Mouse (Mus musculus) midbrain, embryonic 10.5 days (tissue): Measurements from ENCODE around the gene Gpx2. TPM values are rescaled to one million over a fixed set of nuclear protein-coding genes. Genes with fewer than 3 reads are reported as not detected.

ENCODE experiments used
- DNase-seq: peaks from one replicate; pipeline ENCODE4 v3.0.0-alpha.2; 2017; ENCODE audit warnings: low spot score
- H3K27ac ChIP-seq: fragments of 300-500 bp; sonication (generic); replicated peaks from 2 replicates; pipeline ENCODE4 v1.5.1; 2016; ENCODE audit warnings: mild to moderate bottlenecking
- H3K27me3 ChIP-seq: fragments of 300-500 bp; sonication (generic); 2 replicates; pipeline ENCODE4 v1.6.1; 2016; ENCODE audit warnings: low read depth, mild to moderate bottlenecking; ENCODE audit not compliant: poor library complexity, severe bottlenecking
- H3K36me3 ChIP-seq: fragments of 300-500 bp; sonication (generic); 2 replicates; pipeline ENCODE4 v1.6.1; 2016; ENCODE audit warnings: mild to moderate bottlenecking, moderate library complexity
- H3K4me1 ChIP-seq: fragments of 300-500 bp; sonication (generic); 2 replicates; pipeline ENCODE4 v1.6.1; 2016
- H3K4me3 ChIP-seq: fragments of 300-500 bp; sonication (generic); 2 replicates; pipeline ENCODE4 v1.5.1; 2016; ENCODE audit warnings: mild to moderate bottlenecking, moderate library complexity
- H3K9me3 ChIP-seq: fragments of 300-500 bp; sonication (generic); replicated peaks from 2 replicates; pipeline ENCODE4 v1.6.1; 2016; ENCODE audit warnings: mild to moderate bottlenecking
- WGBS: fragments of 180-500 bp; shearing (Covaris S2); methylation state at CpG from one replicate; pipeline ENCODE4 v1.1.7; 2016; 5-methylcytosine and 5-hydroxymethylcytosine counted together
- polyA plus RNA-seq: library from polyadenylated mRNA; unstranded; fragments of >200 nt; fragmentation: Nextera tagmentation; extraction: Ambion mirVana; gene quantifications from 2 replicates; pipeline ENCODE4 v1.2.1, GENCODE M21; 2016

Gene Gpx2
- polyA plus RNA-seq: not detected in 2 replicates

DNA sequence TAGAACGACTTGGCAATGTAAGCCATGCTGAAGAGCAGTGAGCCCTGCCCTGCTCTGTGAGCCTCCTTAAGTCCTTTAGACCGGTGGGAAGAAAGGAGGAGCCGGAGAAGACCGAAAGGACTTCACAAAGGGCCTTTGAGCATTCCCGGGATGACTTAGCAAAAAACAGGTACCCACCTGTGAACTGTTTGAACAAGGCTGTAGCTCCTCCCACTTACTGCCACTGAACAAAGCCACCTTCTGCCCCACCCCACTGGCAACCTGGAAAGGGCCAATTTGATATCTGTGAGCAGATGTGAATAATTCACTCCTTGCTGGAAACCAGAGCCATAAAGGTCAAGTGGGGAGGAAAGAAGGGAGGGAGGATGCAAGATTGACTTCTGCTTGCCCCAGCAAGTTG, at the start of gene Gpx2:
Gene Gpx2, minus strand, starts transcription at position 205 of the 400 bp plus-strand sequence.
- Histone ChIP-seq H3K27ac (no peak within 1 kb of the TSS), H3K4me3 (no peak within 1 kb of the TSS), H3K4me1 (peaks cover 22% of the 10 kb centered on the region), H3K27me3 (no peaks in the 10 kb centered on the region; the same call in 1 of the 2 replicates), H3K36me3 (no peaks in the 10 kb centered on the region), H3K9me3 (no peaks in the 10 kb centered on the region)
- no peak for DNase-seq
- WGBS: 84% methylated on average over 5 of the region's 5 CpGs

DNA sequence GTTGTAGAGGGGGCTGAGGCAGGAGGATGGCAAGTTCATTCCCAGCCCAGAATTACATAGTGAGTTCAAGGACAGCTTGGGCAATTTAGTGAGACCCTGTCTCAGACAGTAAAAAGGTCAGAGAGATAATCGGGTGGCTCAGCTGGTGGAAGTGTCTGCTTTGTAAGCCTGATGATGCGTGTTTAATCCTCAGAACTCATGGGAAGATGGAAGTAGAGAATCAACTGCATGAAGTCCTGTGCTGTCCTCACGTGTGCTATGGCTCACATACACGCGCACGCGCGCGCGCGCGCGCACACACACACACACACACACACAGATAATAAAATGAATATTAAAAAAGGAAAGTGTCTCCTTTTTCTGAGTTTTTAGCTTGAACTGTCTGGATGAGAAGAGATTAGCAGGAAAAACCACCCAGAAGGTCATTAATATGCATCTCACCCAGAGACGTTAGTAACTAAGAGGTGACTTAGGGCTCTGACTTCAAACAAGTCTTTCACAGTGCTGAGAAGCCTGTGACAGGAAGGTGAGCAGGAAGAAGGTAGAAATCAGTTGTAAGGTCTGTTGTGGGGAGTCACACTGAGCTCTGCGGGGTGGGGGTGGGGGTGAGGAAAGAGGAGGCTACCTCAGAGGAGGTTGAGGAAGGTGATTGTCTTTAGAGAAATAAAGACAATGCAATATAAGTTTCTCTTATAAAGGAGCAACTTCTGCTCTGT, 49.1 kb upstream of the Gpx2 start:
- no peaks in the 10 kb centered on the region for H3K27me3 ChIP-seq
- no peak for DNase-seq
- no peak overlapping the region for H3K27ac ChIP-seq
- no peaks in the 10 kb centered on the region for H3K4me1 ChIP-seq
- no peak overlapping the region for H3K4me3 ChIP-seq
- 0 out of 2 replicates have a peak, but pooled peaks cover 4% of the 10 kb centered on the region for H3K36me3 ChIP-seq
- WGBS: 90% methylated on average over 15 of the region's 15 CpGs
- no peaks in the 10 kb centered on the region for H3K9me3 ChIP-seq

DNA sequence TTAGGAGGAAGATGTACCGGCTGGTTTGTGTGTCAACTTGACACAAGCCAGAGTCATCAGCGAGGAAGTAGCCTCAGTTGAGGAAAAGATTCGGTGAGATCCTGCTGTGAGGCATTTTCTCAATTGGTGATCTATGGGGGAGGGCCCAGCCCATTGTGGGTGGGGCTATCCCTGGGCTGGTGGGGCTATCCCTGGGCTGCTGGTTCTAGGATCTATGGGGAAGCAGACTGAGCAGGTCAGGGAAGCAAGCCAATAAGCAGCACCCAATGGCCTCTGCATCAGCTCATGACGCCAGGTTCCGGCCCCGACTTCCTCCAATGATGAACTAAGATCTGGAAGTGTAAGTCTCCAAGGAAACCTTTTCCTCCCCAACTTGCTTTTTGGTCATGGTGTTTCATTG, 44.7 kb upstream of the Gpx2 start:
- Histone ChIP-seq H3K4me3 (no peak overlapping the region), H3K27me3 (no peaks in the 10 kb centered on the region), H3K36me3 (0 out of 2 replicates have a peak, but pooled peaks cover 2% of the 10 kb centered on the region), H3K27ac (no peak overlapping the region), H3K9me3 (no peaks in the 10 kb centered on the region), H3K4me1 (peaks cover 10% of the 10 kb centered on the region)
- DNase-seq: no peak
- WGBS: 82% methylated on average over 6 of the region's 6 CpGs

DNA sequence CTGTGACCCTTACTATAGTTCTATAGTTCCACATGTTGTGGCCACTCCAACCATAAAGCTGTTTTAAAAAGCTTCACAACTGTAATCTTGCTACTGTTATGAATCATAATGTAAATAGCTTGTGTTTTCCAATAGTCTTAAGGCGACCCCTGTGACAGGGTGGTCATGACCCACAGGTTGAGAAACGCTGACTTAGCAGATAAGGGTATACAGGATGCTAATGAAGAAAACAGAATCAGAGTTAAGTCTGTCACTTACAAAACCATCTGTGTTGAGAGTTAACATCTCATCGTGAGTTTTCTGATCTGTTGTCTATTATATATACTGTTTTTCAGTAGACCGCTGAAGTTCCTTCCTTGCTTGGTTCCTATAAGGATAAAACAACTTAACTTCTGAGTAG, 43.9 kb upstream of the Gpx2 start:
- WGBS: 92% methylated on average over 4 of the region's 4 CpGs
- H3K9me3 ChIP-seq: no peaks in the 10 kb centered on the region

DNA sequence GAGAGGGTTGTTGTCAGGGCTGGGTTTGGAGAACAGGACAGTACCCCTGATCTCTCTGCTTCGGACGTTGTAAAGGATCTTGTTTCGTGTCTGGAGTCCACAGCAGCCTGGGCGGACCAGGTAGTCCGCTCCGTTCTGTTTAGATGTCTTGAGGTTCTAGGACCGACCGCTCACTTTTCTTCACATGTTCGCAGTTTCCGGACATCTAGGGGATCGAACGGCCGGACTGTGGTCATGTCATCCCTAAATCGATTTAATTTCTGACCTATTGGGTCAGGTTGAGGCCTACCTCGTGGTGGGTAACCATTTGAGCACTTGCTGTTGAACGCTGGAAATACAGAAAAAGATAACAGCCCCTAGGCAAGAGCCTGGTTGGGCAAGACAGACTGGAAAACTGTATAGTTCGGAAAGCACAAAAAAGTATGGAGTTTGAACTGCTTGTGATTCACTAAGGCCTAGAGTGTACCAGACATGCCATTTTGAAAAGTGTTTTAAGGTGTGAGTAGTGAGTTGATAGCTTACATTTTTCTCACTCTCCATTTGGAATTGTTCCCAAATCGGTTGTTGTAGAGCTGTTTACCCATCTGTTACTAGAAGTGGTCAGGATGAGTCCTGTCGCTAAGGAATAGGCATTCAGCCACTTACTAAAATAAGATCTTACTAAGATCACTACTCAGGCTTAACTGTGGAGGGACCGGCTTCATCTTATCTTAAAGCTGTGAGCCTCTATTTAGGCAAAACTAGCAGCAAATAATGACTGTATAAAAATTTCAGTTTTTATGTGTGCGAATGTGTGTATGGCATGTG, 42.7 kb upstream of the Gpx2 start:
- Histone ChIP-seq H3K4me1 (peaks cover 10% of the 10 kb centered on the region), H3K27me3 (no peaks in the 10 kb centered on the region), H3K9me3 (no peaks in the 10 kb centered on the region), H3K27ac (peak overlapping the region; percentile 87), H3K36me3 (0 out of 2 replicates have a peak, but pooled peaks cover 2% of the 10 kb centered on the region), H3K4me3 (peak overlapping the region; percentile 73)
- DNase-seq: no peak
- 14% methylated on average over 21 of the region's 21 CpGs for WGBS

More for the DNA sequence above, 43.9 kb upstream of the Gpx2 start:
- Histone ChIP-seq H3K27me3 (no peaks in the 10 kb centered on the region), H3K4me1 (peaks cover 10% of the 10 kb centered on the region), H3K36me3 (0 out of 2 replicates have a peak, but pooled peaks cover 2% of the 10 kb centered on the region), H3K4me3 (no peak overlapping the region), H3K27ac (no peak overlapping the region)
- DNase-seq: no peak

DNA sequence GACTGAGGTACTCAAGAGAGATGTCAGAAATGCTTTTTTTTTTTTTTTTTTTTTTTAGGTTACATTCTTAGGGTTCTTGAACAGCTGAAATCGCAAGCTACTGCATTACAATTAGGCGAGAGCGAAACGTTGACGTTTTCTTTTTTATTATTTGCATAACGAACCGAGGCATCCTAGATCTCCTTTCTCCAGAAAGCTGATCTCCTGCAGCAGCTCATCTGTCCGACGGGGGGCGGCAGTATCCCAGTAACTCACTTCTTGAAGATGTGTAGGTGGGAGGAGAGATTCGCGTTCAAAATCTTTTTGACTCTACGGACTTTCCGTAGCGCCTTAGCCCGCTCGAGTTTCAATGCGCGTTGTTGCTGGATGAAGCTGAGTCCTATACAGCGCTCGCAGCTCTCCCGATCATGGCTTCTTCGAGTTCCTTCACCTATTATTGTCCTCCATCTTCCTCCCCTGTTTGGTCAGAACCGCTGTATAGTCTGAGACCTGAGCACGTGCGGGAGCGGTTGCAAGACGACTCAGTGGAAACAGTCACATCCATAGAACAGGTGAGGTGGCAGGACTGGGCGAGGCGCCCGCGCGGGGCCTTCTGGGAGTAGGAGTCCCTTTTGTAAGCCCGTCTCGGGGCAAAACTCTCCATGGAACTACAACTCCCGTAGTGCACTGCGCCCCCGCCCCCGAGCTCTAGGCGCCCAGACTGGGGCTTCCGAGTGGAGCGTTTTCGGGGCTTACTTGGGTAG, 41.9 kb upstream of the Gpx2 start:
- Histone ChIP-seq H3K36me3 (no peaks in the 10 kb centered on the region), H3K27ac (peak overlapping the region; percentile 87), H3K9me3 (no peaks in the 10 kb centered on the region), H3K4me1 (peaks cover 10% of the 10 kb centered on the region), H3K4me3 (peak overlapping the region; percentile 73), H3K27me3 (no peaks in the 10 kb centered on the region)
- under 1% methylated on average over 43 of the region's 43 CpGs for WGBS
- peak; percentile 96 for DNase-seq

DNA sequence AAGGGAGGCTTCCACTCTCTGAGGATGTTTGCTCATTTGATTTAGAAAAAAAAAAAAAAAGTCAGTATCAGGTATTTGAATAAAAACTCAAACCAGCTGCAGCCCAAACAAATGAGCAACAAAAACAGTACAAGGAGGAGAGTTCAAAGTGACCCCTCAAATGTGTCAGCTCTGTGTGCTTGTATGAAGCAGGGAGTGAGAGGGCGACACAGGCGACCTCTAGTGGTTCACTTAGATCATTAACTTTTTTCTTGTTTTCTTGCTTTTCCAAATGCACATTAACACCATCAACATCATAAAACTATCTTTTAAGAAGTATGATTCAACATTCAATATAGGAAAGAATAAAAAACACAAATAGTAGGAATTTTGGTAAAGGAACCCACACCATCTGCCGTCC, 37.4 kb upstream of the Gpx2 start:
- H3K27me3 ChIP-seq: no peaks in the 10 kb centered on the region
- no peak overlapping the region for H3K4me3 ChIP-seq
- no peaks in the 10 kb centered on the region for H3K9me3 ChIP-seq
- H3K27ac ChIP-seq: no peak overlapping the region
- H3K36me3 ChIP-seq: no peaks in the 10 kb centered on the region
- peaks cover 9% of the 10 kb centered on the region for H3K4me1 ChIP-seq
- DNase-seq: no peak
- 4% methylated on average over 3 of the region's 3 CpGs for WGBS

DNA sequence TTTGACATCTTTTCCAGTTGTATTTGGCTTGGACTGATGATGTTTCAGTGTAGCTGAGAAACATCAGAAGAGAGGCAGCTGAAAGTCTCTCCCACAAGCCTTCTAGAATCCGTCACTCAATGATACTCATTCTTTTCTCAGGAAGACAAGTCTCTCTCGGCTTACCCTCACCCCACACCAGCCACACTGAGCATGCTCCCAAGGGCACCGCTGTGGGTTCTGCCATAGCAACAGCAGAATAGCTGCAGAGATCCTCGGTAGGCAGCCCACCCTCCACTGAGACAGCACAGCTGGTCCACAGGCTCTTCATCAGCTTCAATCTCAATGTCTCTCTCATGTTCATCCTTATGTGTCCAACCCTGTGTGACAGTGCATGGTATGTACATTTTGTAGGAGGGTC, 29.9 kb upstream of the Gpx2 start:
- Histone ChIP-seq H3K4me1 (peaks cover 36% of the 10 kb centered on the region), H3K27ac (no peak overlapping the region), H3K4me3 (no peak overlapping the region), H3K9me3 (no peaks in the 10 kb centered on the region), H3K36me3 (no peaks in the 10 kb centered on the region), H3K27me3 (peaks cover 64% of the 10 kb centered on the region)
- DNase-seq: no peak
- WGBS: 71% methylated on average over 4 of the region's 4 CpGs

DNA sequence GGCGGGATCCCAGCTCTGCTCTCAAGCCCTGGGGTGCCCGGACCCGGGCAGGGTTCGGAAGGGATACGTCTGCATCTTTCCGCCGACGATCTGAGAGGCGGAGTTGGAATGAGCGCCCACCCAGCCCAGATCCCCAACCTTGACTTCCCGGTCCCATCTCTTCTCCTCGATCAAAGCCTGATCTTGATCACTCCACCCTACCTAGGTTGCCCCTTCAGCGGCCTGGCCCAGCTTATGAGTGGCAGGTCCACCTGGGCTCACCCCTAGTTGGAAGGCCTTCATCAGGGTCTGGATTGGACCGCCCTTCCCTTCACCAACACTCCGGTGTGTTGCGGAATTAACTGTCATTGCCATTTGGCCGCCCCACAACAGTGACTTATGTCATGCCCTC, 27.3 kb upstream of the Gpx2 start, which contains the start of gene Rab15:
Gene Rab15, minus strand, starts transcription at position 258 of the 391 bp plus-strand sequence.
- Histone ChIP-seq H3K4me1 (peaks cover 52% of the 10 kb centered on the region), H3K4me3 (peak within 1 kb of the TSS; percentile 79), H3K27me3 (peaks cover 86% of the 10 kb centered on the region), H3K9me3 (no peaks in the 10 kb centered on the region), H3K36me3 (no peaks in the 10 kb centered on the region), H3K27ac (peak within 1 kb of the TSS; percentile 89)
- DNase-seq: no peak
- 2% methylated on average over 17 of the region's 17 CpGs for WGBS

DNA sequence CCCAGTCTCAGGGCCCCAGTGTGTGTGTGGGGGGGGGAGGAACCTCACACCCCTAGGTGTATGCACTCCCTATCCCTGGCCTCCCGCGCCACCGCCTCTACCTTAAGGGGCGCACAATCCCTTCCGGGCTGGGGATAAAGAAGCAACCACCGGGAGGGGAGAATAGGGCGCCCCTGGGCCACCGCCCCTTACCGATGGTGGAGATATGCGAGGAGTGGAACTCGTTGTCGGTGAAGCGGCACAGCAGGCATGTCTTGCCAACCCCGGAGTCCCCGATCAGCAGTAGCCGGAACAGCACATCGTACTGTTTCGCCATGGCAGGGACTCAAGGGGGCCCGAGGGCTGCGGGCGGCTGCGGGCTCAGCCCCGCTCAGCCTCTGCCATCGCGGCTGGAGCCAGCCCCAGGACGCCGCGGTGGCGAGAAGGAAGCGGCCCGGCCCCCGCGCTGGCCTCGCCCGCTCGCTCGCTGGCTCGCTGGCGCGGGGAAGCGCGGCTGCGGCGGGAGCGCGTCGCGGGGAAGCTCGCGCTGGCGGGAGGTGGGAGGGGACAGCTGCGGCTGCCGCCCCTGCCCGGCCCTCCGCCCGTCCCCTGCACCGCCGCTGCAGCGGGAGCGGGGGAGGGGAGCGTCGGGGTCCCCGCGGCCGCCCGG, 26.8 kb upstream of the Gpx2 start:
- peaks cover 57% of the 10 kb centered on the region for H3K4me1 ChIP-seq
- peak overlapping the region; percentile 89 for H3K27ac ChIP-seq
- H3K4me3 ChIP-seq: peak overlapping the region; percentile 79
- H3K36me3 ChIP-seq: no peaks in the 10 kb centered on the region
- no peaks in the 10 kb centered on the region for H3K9me3 ChIP-seq
- H3K27me3 ChIP-seq: peaks cover 82% of the 10 kb centered on the region
- WGBS: under 1% methylated on average over 66 of the region's 66 CpGs
- peak; percentile 60 for DNase-seq

DNA sequence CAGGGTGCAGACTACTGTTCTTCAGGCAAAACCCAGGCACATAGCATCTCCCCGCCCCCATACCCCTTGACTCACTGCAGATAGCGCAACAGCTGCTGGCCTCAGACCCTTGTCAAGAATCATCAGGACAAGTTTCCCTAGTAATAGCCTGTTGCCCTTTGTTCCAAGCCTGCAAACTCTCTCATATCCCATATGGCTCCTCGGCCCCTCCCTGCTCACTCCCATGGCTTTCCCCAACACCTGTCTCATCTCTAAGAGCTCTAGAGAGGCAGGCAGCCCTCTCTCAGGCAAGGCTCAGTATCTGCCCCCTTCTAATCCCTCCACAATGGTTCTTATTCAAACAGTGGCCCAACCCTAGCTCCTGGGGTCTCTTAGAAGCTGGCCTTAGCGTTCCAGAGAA, 25.3 kb upstream of the Gpx2 start:
- Histone ChIP-seq H3K4me3 (peak overlapping the region; percentile 79), H3K27ac (peak overlapping the region; percentile 47; the same call in 1 of the 2 replicates), H3K36me3 (no peaks in the 10 kb centered on the region), H3K4me1 (peaks cover 66% of the 10 kb centered on the region), H3K27me3 (peaks cover 75% of the 10 kb centered on the region), H3K9me3 (no peaks in the 10 kb centered on the region)
- WGBS: 44% methylated on average over 4 of the region's 4 CpGs
- peak; percentile 28 for DNase-seq

DNA sequence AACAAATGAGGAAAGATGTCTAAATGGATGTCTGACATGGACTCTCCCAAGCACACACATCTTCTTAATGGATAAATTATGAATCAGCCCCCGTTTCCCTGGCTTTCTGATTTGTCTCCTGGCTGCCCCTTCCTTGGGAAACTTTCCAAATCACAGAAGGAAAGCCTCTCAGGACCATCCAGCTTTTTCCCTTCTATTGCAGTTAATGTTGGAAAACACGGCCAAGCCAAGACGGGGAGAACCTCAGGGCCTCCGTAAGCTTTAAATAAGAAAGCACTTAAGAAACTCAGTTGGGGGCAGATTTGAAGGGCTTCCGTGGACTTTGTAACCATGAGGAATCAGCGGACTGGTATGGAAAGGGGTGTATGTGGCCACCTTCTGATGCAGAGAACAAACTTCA, 24.5 kb upstream of the Gpx2 start:
- Histone ChIP-seq H3K9me3 (no peaks in the 10 kb centered on the region), H3K27ac (no peak overlapping the region), H3K4me3 (no peak overlapping the region), H3K36me3 (no peaks in the 10 kb centered on the region), H3K4me1 (peaks cover 66% of the 10 kb centered on the region), H3K27me3 (peaks cover 67% of the 10 kb centered on the region)
- WGBS: 66% methylated on average over 6 of the region's 6 CpGs
- no peak for DNase-seq
